Mouse (Mus musculus): ENCODE measurements around the gene Vgll4. TPM values are rescaled to one million over a fixed set of nuclear protein-coding genes. Genes with fewer than 3 reads are reported as not detected.
A peak's percentile ranks its signal among the peaks of the same experiment; 100 is the strongest.

The Vgll4 gene
- polyA plus RNA-seq, 1 experiment from 2014 or later: 66.2 TPM

DNA sequence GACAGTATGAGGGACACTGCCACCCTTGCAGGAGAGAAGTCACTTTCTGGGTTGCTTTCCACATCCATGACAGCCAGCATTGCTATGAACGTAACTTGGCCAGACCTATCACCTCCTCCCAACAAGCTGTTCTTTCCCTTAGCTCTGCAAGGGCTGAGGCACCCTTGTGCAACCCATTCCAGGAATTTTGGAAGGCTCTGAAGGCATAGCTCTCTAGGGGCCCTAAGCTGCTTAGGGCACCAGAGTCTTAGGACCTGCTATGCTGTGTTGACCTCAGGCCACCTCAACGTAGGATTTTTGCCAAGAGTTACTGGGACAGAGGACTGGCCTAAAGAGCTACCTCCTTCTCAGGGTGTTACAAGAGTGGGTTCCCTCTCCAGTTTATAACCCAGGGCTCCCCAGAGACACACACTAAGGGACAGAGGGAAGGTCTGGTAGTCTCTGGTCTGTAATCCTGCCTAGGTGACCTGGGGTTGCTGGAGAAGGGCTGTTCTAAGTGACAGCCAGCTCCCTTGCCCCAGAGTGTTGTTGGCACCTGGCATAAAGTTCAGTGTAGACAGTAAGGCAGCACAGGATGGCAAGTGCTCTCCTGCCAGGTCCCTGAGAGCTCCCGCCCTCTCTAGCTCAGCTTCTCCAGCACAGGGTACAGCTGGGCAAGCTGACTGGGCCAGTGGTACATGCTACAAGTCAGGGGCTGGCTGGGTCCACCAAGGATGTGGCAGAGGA, 111.6 kb downstream of the Vgll4 start:
- H3K27ac ChIP-seq: no peak overlapping the region
- H3K4me2 ChIP-seq (replicated peaks): no peak overlapping the region
- peaks cover 34% of the 10 kb centered on the region for H3K36me3 ChIP-seq
- H3K9ac ChIP-seq (replicated peaks): no peak overlapping the region
- ATAC-seq: no peak
- no peak overlapping the region for H3K4me3 ChIP-seq (replicated peaks)
- peaks cover 25% of the 10 kb centered on the region for H3K4me1 ChIP-seq (replicated peaks)
- H3K9me3 ChIP-seq: no peaks in the 10 kb centered on the region
- WGBS: 86% methylated on average over 3 of the region's 3 CpGs
- 0 out of 2 replicates have a peak, but pooled peaks cover 2% of the 10 kb centered on the region for H3K27me3 ChIP-seq

- Histone ChIP-seq H3K36me3 (peaks cover 17% of the 10 kb centered on the region), H3K9ac (replicated peaks) (no peak overlapping the region), H3K4me2 (replicated peaks) (no peak overlapping the region), H3K27me3 (0 out of 2 replicates have a peak, but pooled peaks cover 2% of the 10 kb centered on the region), H3K4me1 (replicated peaks) (peaks cover 42% of the 10 kb centered on the region), H3K27ac (no peak overlapping the region), H3K4me3 (replicated peaks) (no peak overlapping the region), H3K9me3 (no peaks in the 10 kb centered on the region)
- WGBS: 90% methylated on average over 4 of the region's 4 CpGs
- ATAC-seq: no peak
Measured at GRCm38 (mm10) chr6:114856501-114856900, 113.3 kb downstream of the Vgll4 start.

DNA sequence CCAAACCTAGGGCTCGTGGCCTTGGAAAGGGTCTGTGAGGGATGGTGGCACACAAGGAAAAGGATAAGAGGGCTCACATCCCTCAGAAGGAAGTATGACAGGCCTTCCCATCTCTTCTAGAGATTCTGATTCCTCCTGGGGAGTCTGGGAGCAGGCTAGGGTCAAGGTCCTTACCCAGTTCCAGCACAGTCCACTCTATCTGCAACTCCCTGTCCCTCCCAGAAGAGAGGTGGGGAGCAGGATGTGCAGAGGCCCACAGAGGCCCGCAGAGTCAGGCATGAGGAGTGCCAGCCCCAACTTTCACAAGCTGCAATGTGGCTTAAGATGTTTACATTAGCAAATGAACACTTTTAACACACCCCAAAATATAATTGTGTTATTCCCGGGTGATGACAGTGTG, 114.2 kb downstream of the Vgll4 start:
- H3K9ac ChIP-seq (replicated peaks): no peak overlapping the region
- 77% methylated on average over 3 of the region's 3 CpGs for WGBS
- 0 out of 2 replicates have a peak, but pooled peaks cover 2% of the 10 kb centered on the region for H3K27me3 ChIP-seq
- H3K4me2 ChIP-seq (replicated peaks): no peak overlapping the region
- H3K36me3 ChIP-seq: peaks cover 8% of the 10 kb centered on the region
- no peaks in the 10 kb centered on the region for H3K9me3 ChIP-seq
- no peak for ATAC-seq
- no peak overlapping the region for H3K4me3 ChIP-seq (replicated peaks)
- H3K27ac ChIP-seq: no peak overlapping the region
- H3K4me1 ChIP-seq (replicated peaks): peaks cover 50% of the 10 kb centered on the region

GRCm38 (mm10) chr6:114854368-114854767, 115.4 kb downstream of the Vgll4 start:
- Histone ChIP-seq H3K9ac (replicated peaks) (no peak overlapping the region), H3K27me3 (0 out of 2 replicates have a peak, but pooled peaks cover 2% of the 10 kb centered on the region), H3K27ac (peak overlapping the region; percentile 7; the same call in 1 of the 2 replicates), H3K36me3 (0 out of 2 replicates have a peak, but pooled peaks cover 4% of the 10 kb centered on the region), H3K4me3 (replicated peaks) (no peak overlapping the region), H3K4me1 (replicated peaks) (peaks cover 54% of the 10 kb centered on the region), H3K9me3 (no peaks in the 10 kb centered on the region), H3K4me2 (replicated peaks) (no peak overlapping the region)
- 61% methylated on average over 2 of the region's 2 CpGs for WGBS
- ATAC-seq: no peak

- 0 out of 2 replicates have a peak, but pooled peaks have one; percentile 43 for ATAC-seq
- no peak overlapping the region for H3K4me2 ChIP-seq (replicated peaks)
Measured at GRCm38 (mm10) chr6:114852739-114853138, 117.1 kb downstream of the Vgll4 start.

GRCm38 (mm10) chr6:114851688-114852087, 118.1 kb downstream of the Vgll4 start:
- H3K9ac ChIP-seq (replicated peaks): peak overlapping the region; percentile 32; the same call in 1 of the 2 replicates
- no peak for ATAC-seq
- no peak overlapping the region for H3K4me3 ChIP-seq (replicated peaks)
- 0 out of 2 replicates have a peak, but pooled peaks cover 2% of the 10 kb centered on the region for H3K27me3 ChIP-seq
- peak overlapping the region; percentile 56 for H3K27ac ChIP-seq
- H3K36me3 ChIP-seq: no peaks in the 10 kb centered on the region
- H3K9me3 ChIP-seq: no peaks in the 10 kb centered on the region
- 23% methylated on average over 7 of the region's 7 CpGs for WGBS
- no peak overlapping the region for H3K4me2 ChIP-seq (replicated peaks)
- peaks cover 57% of the 10 kb centered on the region for H3K4me1 ChIP-seq (replicated peaks)

More at GRCm38 (mm10) chr6:114852739-114853138, 117.1 kb downstream of the Vgll4 start:
- H3K4me3 ChIP-seq (replicated peaks): no peak overlapping the region
- peak overlapping the region; percentile 50; the same call in 1 of the 2 replicates for H3K9ac ChIP-seq (replicated peaks)
- H3K36me3 ChIP-seq: no peaks in the 10 kb centered on the region
- H3K9me3 ChIP-seq: no peaks in the 10 kb centered on the region
- no peak overlapping the region for H3K27ac ChIP-seq
- peaks cover 56% of the 10 kb centered on the region for H3K4me1 ChIP-seq (replicated peaks)
- H3K27me3 ChIP-seq: 0 out of 2 replicates have a peak, but pooled peaks cover 2% of the 10 kb centered on the region
- WGBS: 33% methylated on average over 3 of the region's 3 CpGs

GRCm38 (mm10) chr6:114849787-114850186, 120.0 kb downstream of the Vgll4 start:
- peaks cover 62% of the 10 kb centered on the region for H3K4me1 ChIP-seq (replicated peaks)
- no peaks in the 10 kb centered on the region for H3K36me3 ChIP-seq
- 89% methylated on average over 8 of the region's 8 CpGs for WGBS
- no peak overlapping the region for H3K4me3 ChIP-seq (replicated peaks)
- H3K4me2 ChIP-seq (replicated peaks): no peak overlapping the region
- H3K9me3 ChIP-seq: no peaks in the 10 kb centered on the region
- H3K27me3 ChIP-seq: 0 out of 2 replicates have a peak, but pooled peaks cover 2% of the 10 kb centered on the region
- H3K9ac ChIP-seq (replicated peaks): no peak overlapping the region
- ATAC-seq: no peak
- no peak overlapping the region for H3K27ac ChIP-seq

GRCm38 (mm10) chr6:114848761-114849160, 121.0 kb downstream of the Vgll4 start:
- 63% methylated on average over 7 of the region's 7 CpGs for WGBS
- ATAC-seq: no peak
- no peak overlapping the region for H3K4me3 ChIP-seq (replicated peaks)
- no peaks in the 10 kb centered on the region for H3K9me3 ChIP-seq
- H3K36me3 ChIP-seq: no peaks in the 10 kb centered on the region
- H3K4me2 ChIP-seq (replicated peaks): no peak overlapping the region
- no peak overlapping the region for H3K9ac ChIP-seq (replicated peaks)
- no peak overlapping the region for H3K27ac ChIP-seq
- no peaks in the 10 kb centered on the region for H3K27me3 ChIP-seq
- H3K4me1 ChIP-seq (replicated peaks): peaks cover 51% of the 10 kb centered on the region

GRCm38 (mm10) chr6:114847582-114848174, 122.1 kb downstream of the Vgll4 start:
- WGBS: 80% methylated on average over 12 of the region's 12 CpGs
- ATAC-seq: no peak
- Histone ChIP-seq H3K27ac (no peak overlapping the region), H3K4me1 (replicated peaks) (peaks cover 43% of the 10 kb centered on the region), H3K4me3 (replicated peaks) (no peak overlapping the region), H3K9me3 (no peaks in the 10 kb centered on the region), H3K4me2 (replicated peaks) (no peak overlapping the region), H3K27me3 (no peaks in the 10 kb centered on the region), H3K36me3 (no peaks in the 10 kb centered on the region), H3K9ac (replicated peaks) (no peak overlapping the region)

DNA sequence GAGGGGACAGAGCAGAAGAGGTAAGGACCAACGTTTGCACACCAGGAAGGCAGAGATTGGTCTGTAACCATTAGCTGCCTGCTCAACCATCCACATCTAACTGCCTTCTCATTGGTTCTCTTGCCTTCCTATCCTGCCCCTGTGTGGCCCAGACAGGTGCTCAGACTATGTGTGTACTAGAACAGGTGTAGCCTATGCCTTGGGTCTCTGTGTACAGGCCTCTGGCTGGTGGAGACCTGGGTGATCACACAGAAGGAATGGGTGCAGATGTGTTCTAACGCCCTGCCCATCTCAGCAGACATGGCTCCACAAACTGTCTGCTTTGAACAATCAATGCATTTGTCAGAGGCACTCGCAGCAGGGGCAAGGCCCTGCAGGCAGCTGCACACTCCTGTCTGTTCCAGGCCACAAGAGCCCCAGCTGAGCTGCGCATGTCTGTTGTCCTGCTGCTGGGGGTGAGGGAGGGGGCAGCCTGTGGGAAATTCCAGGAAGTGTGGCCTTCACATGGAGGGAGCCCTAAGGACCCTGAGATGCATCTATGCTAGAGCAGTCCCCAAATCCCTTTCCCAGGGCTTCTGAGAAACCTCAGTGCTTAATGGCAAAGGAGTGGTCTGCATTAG, 123.5 kb downstream of the Vgll4 start:
- ATAC-seq: peak; percentile 62
- no peaks in the 10 kb centered on the region for H3K9me3 ChIP-seq
- H3K4me1 ChIP-seq (replicated peaks): peaks cover 38% of the 10 kb centered on the region
- peak overlapping the region; percentile 73 for H3K27ac ChIP-seq
- no peaks in the 10 kb centered on the region for H3K36me3 ChIP-seq
- no peak overlapping the region for H3K9ac ChIP-seq (replicated peaks)
- 13% methylated on average over 4 of the region's 4 CpGs for WGBS
- H3K27me3 ChIP-seq: no peaks in the 10 kb centered on the region
- H3K4me3 ChIP-seq (replicated peaks): no peak overlapping the region
- H3K4me2 ChIP-seq (replicated peaks): no peak overlapping the region

DNA sequence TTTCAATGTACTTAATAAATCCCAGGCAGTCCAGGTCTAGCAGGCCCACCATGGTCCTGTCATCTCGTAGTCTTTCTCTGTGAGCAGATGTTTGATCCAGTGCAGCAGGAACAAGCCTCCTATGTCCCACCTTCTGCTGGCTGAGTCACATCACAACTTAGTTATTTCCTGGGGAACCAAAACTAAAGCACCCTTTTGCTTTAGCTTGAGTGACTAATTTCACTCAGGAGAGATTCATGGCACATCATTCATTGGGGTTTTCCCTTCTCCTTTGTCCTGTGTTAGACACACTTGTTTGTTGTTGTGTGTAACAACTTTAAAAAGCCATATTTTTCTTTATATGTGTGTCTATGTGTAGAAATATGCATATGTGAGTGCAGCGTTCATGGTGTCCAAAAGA, 126.9 kb downstream of the Vgll4 start:
- Histone ChIP-seq H3K36me3 (no peaks in the 10 kb centered on the region), H3K27me3 (no peaks in the 10 kb centered on the region), H3K9me3 (no peaks in the 10 kb centered on the region), H3K4me2 (replicated peaks) (no peak overlapping the region), H3K27ac (no peak overlapping the region), H3K4me1 (replicated peaks) (peaks cover 28% of the 10 kb centered on the region), H3K9ac (replicated peaks) (no peak overlapping the region), H3K4me3 (replicated peaks) (no peak overlapping the region)
- no peak for ATAC-seq
- 98% methylated on average over 2 of the region's 2 CpGs for WGBS

DNA sequence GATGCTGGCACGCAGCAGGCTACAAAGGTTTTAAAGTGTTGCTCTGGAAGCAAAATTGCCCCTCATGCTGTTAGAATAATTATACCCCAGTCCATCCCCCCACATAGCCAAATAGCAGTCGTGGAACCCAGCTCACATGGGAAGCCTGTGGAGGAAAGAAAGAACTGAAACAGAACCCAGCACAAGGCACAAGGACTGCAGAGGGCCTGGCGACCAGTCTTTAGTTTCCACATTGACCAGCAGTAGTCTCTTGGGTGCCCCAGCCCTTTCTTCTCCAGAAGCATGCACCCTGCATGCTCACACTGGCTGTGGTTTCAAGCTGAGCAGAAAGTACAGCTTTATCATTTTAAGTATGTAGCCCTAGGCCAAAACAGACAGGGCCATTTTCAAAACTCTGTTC, 127.7 kb downstream of the Vgll4 start:
- Histone ChIP-seq H3K4me2 (replicated peaks) (no peak overlapping the region), H3K27me3 (no peaks in the 10 kb centered on the region), H3K4me1 (replicated peaks) (peaks cover 28% of the 10 kb centered on the region), H3K36me3 (no peaks in the 10 kb centered on the region), H3K27ac (no peak overlapping the region), H3K4me3 (replicated peaks) (no peak overlapping the region), H3K9ac (replicated peaks) (no peak overlapping the region), H3K9me3 (no peaks in the 10 kb centered on the region)
- 69% methylated on average over 3 of the region's 3 CpGs for whole genome bisulfite sequencing
- no peak for ATAC-seq
